Comparison of ENCODE assay signal across 9 mouse cellular contexts in the genomic region with DNA sequence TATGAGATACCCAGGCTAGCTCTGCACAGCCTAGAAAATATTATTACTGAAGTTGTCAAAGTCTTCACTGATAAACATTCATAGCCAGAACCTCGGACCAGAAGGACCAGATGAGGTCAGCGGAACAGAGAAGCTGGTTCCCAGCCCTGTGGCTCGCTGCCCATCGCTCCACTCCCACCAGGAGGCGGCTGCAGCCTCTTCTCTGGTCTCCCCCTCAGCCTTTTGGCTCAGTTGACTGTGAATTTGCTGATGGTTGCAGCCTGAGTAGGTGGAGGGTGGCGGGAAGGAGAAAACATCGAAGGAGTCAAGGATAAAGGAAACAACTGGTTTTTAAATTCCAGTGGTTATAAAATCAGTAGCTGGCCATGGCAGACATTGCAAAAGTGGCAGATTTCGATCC.
A peak's percentile ranks its signal among the peaks of the same experiment; 100 is the strongest.
DNase-seq lines count a peak whose midpoint lies in the region; ATAC-seq and TF ChIP-seq lines count a peak whose summit lies in the region.
"Had no signal": no experiment of that assay in that cellular context is flagged by ENCODE, and none has a peak within 500 bp of the region (broad histone marks: within the 10 kb centered on the region; RNA-seq: fewer than 3 reads in every experiment).

No protein-coding gene starts in this region.

- TF ChIP-seq CTCF in midbrain, postnatal 0 days (IDR thresholded peaks at IDR 0.05) = peak; percentile 10; the same call in 1 of the 2 replicates

- no peaks in the 10 kb centered on the region for H3K27me3 ChIP-seq in midbrain, postnatal 0 days (ENCODE audit: insufficient read depth, low read length)
- no peaks in the 10 kb centered on the region for H3K27me3 ChIP-seq in midbrain, embryonic 14.5 days (ENCODE audit: control insufficient read depth, insufficient read depth, low read length)
- H3K27me3 ChIP-seq in heart, embryonic 12.5 days (replicated peaks) = no peaks in the 10 kb centered on the region
- H3K27me3 ChIP-seq in stomach, embryonic 16.5 days (ENCODE audit: control insufficient read depth, insufficient read depth, low read length) = no peaks in the 10 kb centered on the region
- H3K27me3 ChIP-seq: embryonic facial prominence, embryonic 13.5 days had no signal

- ATAC-seq in midbrain, postnatal 0 days (ENCODE audit: low FRiP score) = no peak
- ATAC-seq in midbrain, embryonic 14.5 days (ENCODE audit: low FRiP score, low TSS enrichment) = no peak
- 0 out of 2 replicates have a peak, but pooled peaks have one; percentile 27 for ATAC-seq in heart, embryonic 12.5 days (ENCODE audit: insufficient number of reproducible peaks, low FRiP score)
- ATAC-seq in stomach, embryonic 16.5 days (ENCODE audit: insufficient read depth, low FRiP score) = no peak
- no peak for ATAC-seq in megakaryocyte progenitor cell, adult 5-6 weeks (replicated peaks; ENCODE audit: poor library complexity)

- intact Hi-C loops in left cerebral cortex, postnatal 25 days (cut with DNase I) = no loop called here

- WGBS in midbrain, postnatal 0 days = 78% methylated on average over 8 of the region's 8 CpGs
- WGBS in midbrain, embryonic 14.5 days = 81% methylated on average over 8 of the region's 8 CpGs
- 55% methylated on average over 8 of the region's 8 CpGs for WGBS in heart, embryonic 12.5 days
- WGBS in stomach, embryonic 16.5 days = 54% methylated on average over 8 of the region's 8 CpGs

- no peaks in the 10 kb centered on the region; the same call in 1 of the 2 replicates for H3K4me1 ChIP-seq in midbrain, postnatal 0 days (ENCODE audit: insufficient read depth, low read length)
- peaks cover 11% of the 10 kb centered on the region for H3K4me1 ChIP-seq in midbrain, embryonic 14.5 days (ENCODE audit: control insufficient read depth, insufficient read depth, low read length)
- peaks cover 53% of the 10 kb centered on the region for H3K4me1 ChIP-seq in heart, embryonic 12.5 days (replicated peaks)
- peaks cover 38% of the 10 kb centered on the region for H3K4me1 ChIP-seq in stomach, embryonic 16.5 days (ENCODE audit: control insufficient read depth, insufficient read depth, low read length)

- DNase-seq in midbrain, postnatal 0 days (ENCODE audit: low spot score) = peak; percentile 19
- DNase-seq in midbrain, embryonic 14.5 days = no peak
- DNase-seq in kidney, postnatal 4 days = peak; percentile 77 to 86
- DNase-seq in layer of hippocampus, postnatal 25 days (ENCODE audit: extremely low spot score in 1 of 2, low spot score in 1 of 2) = no peak
- DNase-seq in left cerebral cortex, postnatal 25 days (ENCODE audit: low spot score in 2 of 2) = no peak

- H3K27ac ChIP-seq in midbrain, postnatal 0 days (ENCODE audit: low read depth, low read length) = no peak overlapping the region
- H3K27ac ChIP-seq in midbrain, embryonic 14.5 days (replicated peaks; ENCODE audit: low read depth, low read length) = no peak overlapping the region
- peak overlapping the region; percentile 52 for H3K27ac ChIP-seq in heart, embryonic 12.5 days (ENCODE audit: poor library complexity, severe bottlenecking)
- peak overlapping the region; percentile 60; the same call in 1 of the 2 replicates for H3K27ac ChIP-seq in stomach, embryonic 16.5 days (ENCODE audit: low read length)
- H3K27ac ChIP-seq: embryonic facial prominence, embryonic 13.5 days had no signal

- no peaks in the 10 kb centered on the region for H3K36me3 ChIP-seq in midbrain, postnatal 0 days (ENCODE audit: insufficient read depth, low read length)
- H3K36me3 ChIP-seq in midbrain, embryonic 14.5 days (ENCODE audit: control insufficient read depth, insufficient read depth, low read length) = no peaks in the 10 kb centered on the region
- H3K36me3 ChIP-seq in heart, embryonic 12.5 days = no peaks in the 10 kb centered on the region
- H3K36me3 ChIP-seq in stomach, embryonic 16.5 days (ENCODE audit: control insufficient read depth, insufficient read depth, low read length) = no peaks in the 10 kb centered on the region
- H3K36me3 ChIP-seq: embryonic facial prominence, embryonic 13.5 days had no signal

- no peak overlapping the region for H3K9ac ChIP-seq in midbrain, postnatal 0 days (replicated peaks; ENCODE audit: low read length, poor library complexity, severe bottlenecking)
- H3K9ac ChIP-seq in midbrain, embryonic 14.5 days (replicated peaks; ENCODE audit: low read length) = no peak overlapping the region
- no peak overlapping the region for H3K9ac ChIP-seq in heart, embryonic 12.5 days
- no peak overlapping the region for H3K9ac ChIP-seq in stomach, embryonic 16.5 days (ENCODE audit: low read length)
- H3K9ac ChIP-seq: embryonic facial prominence, embryonic 13.5 days had no signal

- H3K4me3 ChIP-seq in midbrain, postnatal 0 days (ENCODE audit: low read depth, low read length) = no peak overlapping the region
- H3K4me3 ChIP-seq in midbrain, embryonic 14.5 days (replicated peaks; ENCODE audit: low read depth, low read length) = no peak overlapping the region
- no peak overlapping the region for H3K4me3 ChIP-seq in heart, embryonic 12.5 days
- H3K4me3 ChIP-seq in stomach, embryonic 16.5 days (replicated peaks; ENCODE audit: low read length) = no peak overlapping the region
- H3K4me3 ChIP-seq: embryonic facial prominence, embryonic 13.5 days had no signal

- no peak overlapping the region for H3K4me2 ChIP-seq in midbrain, postnatal 0 days (ENCODE audit: low read depth, low read length, poor library complexity, severe bottlenecking)
- H3K4me2 ChIP-seq in midbrain, embryonic 14.5 days (ENCODE audit: low read length) = no peak overlapping the region
- H3K4me2 ChIP-seq in heart, embryonic 12.5 days = no peak overlapping the region
- H3K4me2 ChIP-seq in stomach, embryonic 16.5 days (ENCODE audit: low read depth, low read length) = no peak overlapping the region
- H3K4me2 ChIP-seq: embryonic facial prominence, embryonic 13.5 days had no signal

- H3K9me3 ChIP-seq in midbrain, postnatal 0 days (ENCODE audit: low read length) = no peaks in the 10 kb centered on the region
- H3K9me3 ChIP-seq in midbrain, embryonic 14.5 days (ENCODE audit: control insufficient read depth, low read length) = no peaks in the 10 kb centered on the region
- H3K9me3 ChIP-seq in heart, embryonic 12.5 days (replicated peaks) = no peaks in the 10 kb centered on the region
- no peaks in the 10 kb centered on the region for H3K9me3 ChIP-seq in stomach, embryonic 16.5 days (replicated peaks; ENCODE audit: control insufficient read depth, low read length)
- H3K9me3 ChIP-seq: embryonic facial prominence, embryonic 13.5 days had no signal

Comparison
In these comparisons a context has a peak if more than half of its experiments do, and no peak if none do; other contexts are left out.
1. DNase-seq: peak in midbrain, postnatal 0 days (single experiment) and kidney, postnatal 4 days (2 of 2); none in midbrain, embryonic 14.5 days (single experiment), layer of hippocampus, postnatal 25 days (0 of 2) and left cerebral cortex, postnatal 25 days (0 of 2).
2. H3K27ac ChIP-seq: peak in heart, embryonic 12.5 days (single experiment) and stomach, embryonic 16.5 days (single experiment); none in midbrain, postnatal 0 days (single experiment) and midbrain, embryonic 14.5 days (single experiment).